Mouse (Mus musculus): ENCODE measurements at regions not wholly inside any gene's neighbourhood (a gene's known extent, or its start where the extent isn't known, plus 50 kb on each side); places are given as distances from the start of the nearest gene placed in this dataset.

GRCm38 (mm10) chr14:107952076-107952475 lies 961.9 kb downstream of the Slitrk1 start:
- no peaks in the 10 kb centered on the region for H3K27me3 ChIP-seq (ENCODE audit: control insufficient read depth, insufficient read depth, low read length)
- no peaks in the 10 kb centered on the region for H3K36me3 ChIP-seq (replicated peaks; ENCODE audit: control insufficient read depth, insufficient read depth, low read depth, low read length)
- 82% methylated on average over 1 of the region's 1 CpGs for WGBS
- no peak for DNase-seq (ENCODE audit: low spot score)
- H3K27ac ChIP-seq (replicated peaks; ENCODE audit: low read depth, low read length), result no peak overlapping the region
- H3K9ac ChIP-seq (replicated peaks; ENCODE audit: low read length), result no peak overlapping the region
- H3K4me3 ChIP-seq (ENCODE audit: low read depth, low read length), result no peak overlapping the region
- no peaks in the 10 kb centered on the region for H3K4me1 ChIP-seq (ENCODE audit: control insufficient read depth, insufficient read depth, low read length)
- H3K4me2 ChIP-seq (ENCODE audit: low read depth, low read length), result no peak overlapping the region
- no peaks in the 10 kb centered on the region for H3K9me3 ChIP-seq (replicated peaks; ENCODE audit: control insufficient read depth, low read length)
- ATAC-seq (replicated peaks; ENCODE audit: insufficient number of reproducible peaks, low FRiP score, low TSS enrichment, low read depth), result no peak

GRCm38 (mm10) chr14:107903717-107904116 lies 1010.2 kb downstream of the Slitrk1 start:
- no peaks in the 10 kb centered on the region for H3K36me3 ChIP-seq (replicated peaks; ENCODE audit: control insufficient read depth, insufficient read depth, low read depth, low read length)
- no peak for DNase-seq (ENCODE audit: low spot score)
- no peak overlapping the region for H3K4me2 ChIP-seq (ENCODE audit: low read depth, low read length)
- no peak overlapping the region for H3K27ac ChIP-seq (replicated peaks; ENCODE audit: low read depth, low read length)
- no peaks in the 10 kb centered on the region for H3K9me3 ChIP-seq (replicated peaks; ENCODE audit: control insufficient read depth, low read length)
- H3K4me3 ChIP-seq (ENCODE audit: low read depth, low read length), result no peak overlapping the region
- no peaks in the 10 kb centered on the region for H3K27me3 ChIP-seq (ENCODE audit: control insufficient read depth, insufficient read depth, low read length)
- H3K9ac ChIP-seq (replicated peaks; ENCODE audit: low read length), result no peak overlapping the region
- no peak for ATAC-seq (replicated peaks; ENCODE audit: insufficient number of reproducible peaks, low FRiP score, low TSS enrichment, low read depth)
- H3K4me1 ChIP-seq (ENCODE audit: control insufficient read depth, insufficient read depth, low read length), result no peaks in the 10 kb centered on the region

- no peak for ATAC-seq (replicated peaks; ENCODE audit: insufficient number of reproducible peaks, low FRiP score, low TSS enrichment, low read depth)
- no peaks in the 10 kb centered on the region for H3K27me3 ChIP-seq (ENCODE audit: control insufficient read depth, insufficient read depth, low read length)
- 70% methylated on average over 1 of the region's 1 CpGs for WGBS
- DNase-seq (ENCODE audit: low spot score), result no peak
- H3K4me1 ChIP-seq (ENCODE audit: control insufficient read depth, insufficient read depth, low read length), result no peaks in the 10 kb centered on the region
- H3K4me3 ChIP-seq (ENCODE audit: low read depth, low read length), result no peak overlapping the region
- H3K9me3 ChIP-seq (replicated peaks; ENCODE audit: control insufficient read depth, low read length), result no peaks in the 10 kb centered on the region
- H3K4me2 ChIP-seq (ENCODE audit: low read depth, low read length), result no peak overlapping the region
- no peak overlapping the region for H3K27ac ChIP-seq (replicated peaks; ENCODE audit: low read depth, low read length)
- no peaks in the 10 kb centered on the region for H3K36me3 ChIP-seq (replicated peaks; ENCODE audit: control insufficient read depth, insufficient read depth, low read depth, low read length)
- H3K9ac ChIP-seq (replicated peaks; ENCODE audit: low read length), result no peak overlapping the region
Observed at GRCm38 (mm10) chr14:107901823-107902222, 1012.1 kb downstream of the Slitrk1 start.

GRCm38 (mm10) chr14:107860895-107861294 lies 1053.1 kb downstream of the Slitrk1 start:
- H3K9ac ChIP-seq (replicated peaks; ENCODE audit: low read length), result no peak overlapping the region
- H3K27ac ChIP-seq (replicated peaks; ENCODE audit: low read depth, low read length), result no peak overlapping the region
- no peaks in the 10 kb centered on the region for H3K4me1 ChIP-seq (ENCODE audit: control insufficient read depth, insufficient read depth, low read length)
- no peak overlapping the region for H3K4me2 ChIP-seq (ENCODE audit: low read depth, low read length)
- no peaks in the 10 kb centered on the region for H3K36me3 ChIP-seq (replicated peaks; ENCODE audit: control insufficient read depth, insufficient read depth, low read depth, low read length)
- ATAC-seq (replicated peaks; ENCODE audit: insufficient number of reproducible peaks, low FRiP score, low TSS enrichment, low read depth) (no peak), DNase-seq (ENCODE audit: low spot score) (no peak)
- H3K27me3 ChIP-seq (ENCODE audit: control insufficient read depth, insufficient read depth, low read length), result no peaks in the 10 kb centered on the region
- H3K4me3 ChIP-seq (ENCODE audit: low read depth, low read length), result no peak overlapping the region
- no peaks in the 10 kb centered on the region for H3K9me3 ChIP-seq (replicated peaks; ENCODE audit: control insufficient read depth, low read length)

GRCm38 (mm10) chr14:107849688-107850087 lies 1064.3 kb downstream of the Slitrk1 start:
- H3K36me3 ChIP-seq (replicated peaks; ENCODE audit: control insufficient read depth, insufficient read depth, low read depth, low read length), result no peaks in the 10 kb centered on the region
- WGBS, result 90% methylated on average over 7 of the region's 7 CpGs
- no peak for ATAC-seq (replicated peaks; ENCODE audit: insufficient number of reproducible peaks, low FRiP score, low TSS enrichment, low read depth)
- H3K4me2 ChIP-seq (ENCODE audit: low read depth, low read length), result no peak overlapping the region
- no peak overlapping the region for H3K4me3 ChIP-seq (ENCODE audit: low read depth, low read length)
- no peak overlapping the region for H3K27ac ChIP-seq (replicated peaks; ENCODE audit: low read depth, low read length)
- H3K27me3 ChIP-seq (ENCODE audit: control insufficient read depth, insufficient read depth, low read length), result no peaks in the 10 kb centered on the region
- no peak for DNase-seq (ENCODE audit: low spot score)
- no peaks in the 10 kb centered on the region for H3K9me3 ChIP-seq (replicated peaks; ENCODE audit: control insufficient read depth, low read length)
- no peaks in the 10 kb centered on the region for H3K4me1 ChIP-seq (ENCODE audit: control insufficient read depth, insufficient read depth, low read length)
- H3K9ac ChIP-seq (replicated peaks; ENCODE audit: low read length), result no peak overlapping the region

GRCm38 (mm10) chr14:107845289-107846215 lies 1068.4 kb downstream of the Slitrk1 start:
- Histone ChIP-seq H3K4me1 (ENCODE audit: control insufficient read depth, insufficient read depth, low read length) (no peaks in the 10 kb centered on the region), H3K27me3 (ENCODE audit: control insufficient read depth, insufficient read depth, low read length) (no peaks in the 10 kb centered on the region), H3K4me2 (ENCODE audit: low read depth, low read length) (no peak overlapping the region), H3K27ac (replicated peaks; ENCODE audit: low read depth, low read length) (no peak overlapping the region), H3K9me3 (replicated peaks; ENCODE audit: control insufficient read depth, low read length) (no peaks in the 10 kb centered on the region), H3K9ac (replicated peaks; ENCODE audit: low read length) (no peak overlapping the region), H3K36me3 (replicated peaks; ENCODE audit: control insufficient read depth, insufficient read depth, low read depth, low read length) (no peaks in the 10 kb centered on the region), H3K4me3 (ENCODE audit: low read depth, low read length) (no peak overlapping the region)
- no peak for ATAC-seq (replicated peaks; ENCODE audit: insufficient number of reproducible peaks, low FRiP score, low TSS enrichment, low read depth)
- no peak for DNase-seq (ENCODE audit: low spot score)
- WGBS, result 87% methylated on average over 3 of the region's 3 CpGs

- no peak overlapping the region for H3K4me2 ChIP-seq (ENCODE audit: low read depth, low read length)
- H3K9ac ChIP-seq (replicated peaks; ENCODE audit: low read length), result no peak overlapping the region
- H3K4me1 ChIP-seq (ENCODE audit: control insufficient read depth, insufficient read depth, low read length), result no peaks in the 10 kb centered on the region
- no peak for ATAC-seq (replicated peaks; ENCODE audit: insufficient number of reproducible peaks, low FRiP score, low TSS enrichment, low read depth)
- no peaks in the 10 kb centered on the region for H3K9me3 ChIP-seq (replicated peaks; ENCODE audit: control insufficient read depth, low read length)
- no peak for DNase-seq (ENCODE audit: low spot score)
- 81% methylated on average over 2 of the region's 2 CpGs for WGBS
- H3K36me3 ChIP-seq (replicated peaks; ENCODE audit: control insufficient read depth, insufficient read depth, low read depth, low read length), result no peaks in the 10 kb centered on the region
- no peak overlapping the region for H3K4me3 ChIP-seq (ENCODE audit: low read depth, low read length)
- H3K27ac ChIP-seq (replicated peaks; ENCODE audit: low read depth, low read length), result no peak overlapping the region
- no peaks in the 10 kb centered on the region for H3K27me3 ChIP-seq (ENCODE audit: control insufficient read depth, insufficient read depth, low read length)
Observed at GRCm38 (mm10) chr14:107844533-107844932, 1069.4 kb downstream of the Slitrk1 start.

GRCm38 (mm10) chr14:107832976-107833375 lies 1081.0 kb downstream of the Slitrk1 start:
- no peak for ATAC-seq (replicated peaks; ENCODE audit: insufficient number of reproducible peaks, low FRiP score, low TSS enrichment, low read depth)
- WGBS, result 95% methylated on average over 1 of the region's 1 CpGs

More at GRCm38 (mm10) chr14:107832976-107833375, 1081.0 kb downstream of the Slitrk1 start:
- no peaks in the 10 kb centered on the region for H3K27me3 ChIP-seq (ENCODE audit: control insufficient read depth, insufficient read depth, low read length)
- no peak overlapping the region for H3K27ac ChIP-seq (replicated peaks; ENCODE audit: low read depth, low read length)
- H3K9ac ChIP-seq (replicated peaks; ENCODE audit: low read length), result no peak overlapping the region
- no peak overlapping the region for H3K4me2 ChIP-seq (ENCODE audit: low read depth, low read length)
- no peak overlapping the region for H3K4me3 ChIP-seq (ENCODE audit: low read depth, low read length)
- no peaks in the 10 kb centered on the region for H3K9me3 ChIP-seq (replicated peaks; ENCODE audit: control insufficient read depth, low read length)
- H3K4me1 ChIP-seq (ENCODE audit: control insufficient read depth, insufficient read depth, low read length), result no peaks in the 10 kb centered on the region
- DNase-seq (ENCODE audit: low spot score), result no peak
- H3K36me3 ChIP-seq (replicated peaks; ENCODE audit: control insufficient read depth, insufficient read depth, low read depth, low read length), result no peaks in the 10 kb centered on the region

All from embryonic facial prominence, embryonic 11.5 days (tissue).